Mouse (Mus musculus): ENCODE data around the gene Psmb4.

- no peak for TF ChIP-seq POLR2A (IDR thresholded peaks at IDR 0.05; ENCODE audit: low read depth, low read length)
- no peak for TF ChIP-seq CTCF (conservative IDR thresholded peaks at IDR 0.05; ENCODE audit: insufficient read depth, insufficient read length, low read depth, low read length)
Measured at GRCm38 (mm10) chr3:94851731-94852130, 35.0 kb downstream of the Psmb4 start.
